Mouse (Mus musculus): Measurements from ENCODE around the gene St13. TPM values are rescaled to one million over a fixed set of nuclear protein-coding genes. Genes with fewer than 3 reads are reported as not detected.

St13 gene
- polyA plus RNA-seq, 1 experiment from 2014 or later = 87.1 TPM

- TF ChIP-seq EP300 (IDR thresholded peaks at IDR 0.05) (no peak), CTCF (IDR thresholded peaks at IDR 0.05) (no peak)
- no peak for ATAC-seq
- H3K27ac ChIP-seq (ENCODE audit: low read length) = no peak overlapping the region
- H3K4me2 ChIP-seq (replicated peaks; ENCODE audit: low read depth, low read length) = no peak overlapping the region
- no peak overlapping the region for H3K9ac ChIP-seq (replicated peaks; ENCODE audit: low read depth)
- H3K9me3 ChIP-seq (ENCODE audit: low read length) = no peaks in the 10 kb centered on the region
- 92% methylated on average over 3 of the region's 3 CpGs for WGBS
- H3K4me3 ChIP-seq (ENCODE audit: low read depth, low read length) = no peak overlapping the region
- no peaks in the 10 kb centered on the region for H3K27me3 ChIP-seq (replicated peaks; ENCODE audit: insufficient read depth, low read length)
- no peak for DNase-seq (ENCODE audit: low spot score)
- no peaks in the 10 kb centered on the region; the same call in 1 of the 2 replicates for H3K4me1 ChIP-seq (ENCODE audit: insufficient read depth, low read depth, low read length)
- H3K36me3 ChIP-seq (ENCODE audit: insufficient read depth, low read length) = no peaks in the 10 kb centered on the region
Measured at GRCm38 (mm10) chr15:81405008-81405407, 5.1 kb upstream of the St13 start.

- H3K9ac ChIP-seq (replicated peaks; ENCODE audit: low read depth) = peak overlapping the region; percentile 78
- TF ChIP-seq EP300 (IDR thresholded peaks at IDR 0.05) (no peak), CTCF (IDR thresholded peaks at IDR 0.05) (no peak)
- H3K9me3 ChIP-seq (ENCODE audit: low read length) = no peaks in the 10 kb centered on the region
- no peaks in the 10 kb centered on the region for H3K27me3 ChIP-seq (replicated peaks; ENCODE audit: insufficient read depth, low read length)
- ATAC-seq (no peak), DNase-seq (ENCODE audit: low spot score) (no peak)
- H3K4me1 ChIP-seq (ENCODE audit: insufficient read depth, low read depth, low read length) = no peaks in the 10 kb centered on the region; the same call in 1 of the 2 replicates
- H3K36me3 ChIP-seq (ENCODE audit: insufficient read depth, low read length) = no peaks in the 10 kb centered on the region
- H3K27ac ChIP-seq (ENCODE audit: low read length) = peak overlapping the region; percentile 96
- peak overlapping the region; percentile 64 for H3K4me3 ChIP-seq (ENCODE audit: low read depth, low read length)
- WGBS = under 1% methylated on average over 21 of the region's 21 CpGs
- H3K4me2 ChIP-seq (replicated peaks; ENCODE audit: low read depth, low read length) = peak overlapping the region; percentile 74
Measured at GRCm38 (mm10) chr15:81399297-81399637, 610 bp downstream of the St13 start.

- Histone ChIP-seq H3K9ac (replicated peaks; ENCODE audit: low read depth) (no peak overlapping the region), H3K4me1 (ENCODE audit: insufficient read depth, low read depth, low read length) (no peaks in the 10 kb centered on the region; the same call in 1 of the 2 replicates), H3K27ac (ENCODE audit: low read length) (no peak overlapping the region), H3K9me3 (ENCODE audit: low read length) (no peaks in the 10 kb centered on the region), H3K36me3 (ENCODE audit: insufficient read depth, low read length) (no peaks in the 10 kb centered on the region), H3K4me3 (ENCODE audit: low read depth, low read length) (peak overlapping the region; percentile 64), H3K27me3 (replicated peaks; ENCODE audit: insufficient read depth, low read length) (no peaks in the 10 kb centered on the region), H3K4me2 (replicated peaks; ENCODE audit: low read depth, low read length) (peak overlapping the region; percentile 74)
- no peak for ATAC-seq
- no peak for DNase-seq (ENCODE audit: low spot score)
- TF ChIP-seq CTCF (IDR thresholded peaks at IDR 0.05) = no peak
- no peak for TF ChIP-seq EP300 (IDR thresholded peaks at IDR 0.05)
Measured at GRCm38 (mm10) chr15:81398189-81398588, 1.7 kb downstream of the St13 start.

- no peak overlapping the region for H3K4me3 ChIP-seq (ENCODE audit: low read depth, low read length)
- DNase-seq (ENCODE audit: low spot score) (peak; percentile 60), ATAC-seq (peak; percentile 57)
- H3K4me2 ChIP-seq (replicated peaks; ENCODE audit: low read depth, low read length) = no peak overlapping the region
- no peaks in the 10 kb centered on the region for H3K27me3 ChIP-seq (replicated peaks; ENCODE audit: insufficient read depth, low read length)
- TF ChIP-seq EP300 (IDR thresholded peaks at IDR 0.05) = no peak
- TF ChIP-seq CTCF (IDR thresholded peaks at IDR 0.05) = no peak
- no peaks in the 10 kb centered on the region for H3K9me3 ChIP-seq (ENCODE audit: low read length)
- no peaks in the 10 kb centered on the region for H3K4me1 ChIP-seq (ENCODE audit: insufficient read depth, low read depth, low read length)
- no peak overlapping the region for H3K9ac ChIP-seq (replicated peaks; ENCODE audit: low read depth)
- no peak overlapping the region for H3K27ac ChIP-seq (ENCODE audit: low read length)
- H3K36me3 ChIP-seq (ENCODE audit: insufficient read depth, low read length) = no peaks in the 10 kb centered on the region
- 60% methylated on average over 8 of the region's 8 CpGs for WGBS
Measured at GRCm38 (mm10) chr15:81394211-81394915, 5.5 kb downstream of the St13 start.

GRCm38 (mm10) chr15:81392997-81393396 lies 6.9 kb downstream of the St13 start:
- no peak for DNase-seq (ENCODE audit: low spot score)
- peaks cover 5% of the 10 kb centered on the region; the same call in 1 of the 2 replicates for H3K36me3 ChIP-seq (ENCODE audit: insufficient read depth, low read length)
- H3K27me3 ChIP-seq (replicated peaks; ENCODE audit: insufficient read depth, low read length) = no peaks in the 10 kb centered on the region
- no peak overlapping the region for H3K27ac ChIP-seq (ENCODE audit: low read length)
- no peak overlapping the region for H3K9ac ChIP-seq (replicated peaks; ENCODE audit: low read depth)
- H3K4me1 ChIP-seq (ENCODE audit: insufficient read depth, low read depth, low read length) = no peaks in the 10 kb centered on the region
- H3K4me2 ChIP-seq (replicated peaks; ENCODE audit: low read depth, low read length) = no peak overlapping the region
- no peak overlapping the region for H3K4me3 ChIP-seq (ENCODE audit: low read depth, low read length)
- no peaks in the 10 kb centered on the region for H3K9me3 ChIP-seq (ENCODE audit: low read length)
- TF ChIP-seq CTCF (IDR thresholded peaks at IDR 0.05) (no peak), EP300 (IDR thresholded peaks at IDR 0.05) (no peak)
- no peak for ATAC-seq

GRCm38 (mm10) chr15:81386327-81386726 lies 13.6 kb downstream of the St13 start:
- no peak overlapping the region for H3K4me3 ChIP-seq (ENCODE audit: low read depth, low read length)
- no peaks in the 10 kb centered on the region for H3K9me3 ChIP-seq (ENCODE audit: low read length)
- WGBS = over 99% methylated on average over 5 of the region's 5 CpGs
- H3K4me2 ChIP-seq (replicated peaks; ENCODE audit: low read depth, low read length) = no peak overlapping the region
- ATAC-seq = no peak
- TF ChIP-seq EP300 (IDR thresholded peaks at IDR 0.05) = no peak
- peak; percentile 33 for TF ChIP-seq CTCF (IDR thresholded peaks at IDR 0.05)
- no peak overlapping the region for H3K27ac ChIP-seq (ENCODE audit: low read length)
- H3K4me1 ChIP-seq (ENCODE audit: insufficient read depth, low read depth, low read length) = no peaks in the 10 kb centered on the region
- no peaks in the 10 kb centered on the region for H3K27me3 ChIP-seq (replicated peaks; ENCODE audit: insufficient read depth, low read length)
- H3K9ac ChIP-seq (replicated peaks; ENCODE audit: low read depth) = no peak overlapping the region
- DNase-seq (ENCODE audit: low spot score) = no peak
- H3K36me3 ChIP-seq (ENCODE audit: insufficient read depth, low read length) = peaks cover 20% of the 10 kb centered on the region

Measured in lung, postnatal 0 days (tissue).